Mouse (Mus musculus): ENCODE measurements around the gene Ppp1r3a.
"Not testable (repeated sequence)": the region's sequence is repeated elsewhere in the genome, so short reads cannot be mapped to it uniquely, and the experiment has no call there.

Ppp1r3a gene

DNA sequence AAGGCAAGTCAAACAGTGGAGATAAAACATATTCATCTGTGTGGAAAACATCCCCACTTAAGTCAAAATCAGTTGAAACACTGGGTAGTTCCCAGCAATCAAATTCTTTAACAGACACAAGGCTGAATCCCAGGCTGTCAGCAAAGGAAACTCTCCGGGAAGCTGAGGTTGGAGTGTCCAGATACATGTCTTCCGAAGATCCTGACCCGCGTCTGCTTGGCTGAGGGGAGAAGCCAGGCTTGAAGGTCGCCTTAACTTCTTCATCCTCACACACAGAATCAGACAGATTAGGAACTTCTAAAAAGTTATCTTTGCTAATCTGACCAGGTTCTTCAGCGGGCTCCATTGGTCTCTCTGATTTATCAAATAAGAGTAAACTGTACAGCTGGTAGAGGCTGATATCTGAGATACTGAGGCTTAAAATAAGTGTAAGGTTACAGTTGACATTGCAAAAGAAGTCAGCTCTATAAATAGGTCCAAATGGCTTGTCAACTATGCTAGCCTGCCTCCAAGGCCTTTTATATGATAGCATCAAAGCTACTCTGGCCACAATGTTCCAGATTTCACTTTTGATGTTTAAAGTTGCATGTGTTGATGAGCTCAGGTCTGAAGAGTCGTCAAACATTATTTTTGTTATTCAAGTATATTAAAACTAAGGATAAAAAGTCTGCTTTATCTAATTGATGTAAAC is at the start of gene Ppp1r3a:
Ppp1r3a (minus strand) TSS at position 374 of the 691 bp plus-strand sequence.
- no peak for DNase-seq (ENCODE audit: low spot score)

DNA sequence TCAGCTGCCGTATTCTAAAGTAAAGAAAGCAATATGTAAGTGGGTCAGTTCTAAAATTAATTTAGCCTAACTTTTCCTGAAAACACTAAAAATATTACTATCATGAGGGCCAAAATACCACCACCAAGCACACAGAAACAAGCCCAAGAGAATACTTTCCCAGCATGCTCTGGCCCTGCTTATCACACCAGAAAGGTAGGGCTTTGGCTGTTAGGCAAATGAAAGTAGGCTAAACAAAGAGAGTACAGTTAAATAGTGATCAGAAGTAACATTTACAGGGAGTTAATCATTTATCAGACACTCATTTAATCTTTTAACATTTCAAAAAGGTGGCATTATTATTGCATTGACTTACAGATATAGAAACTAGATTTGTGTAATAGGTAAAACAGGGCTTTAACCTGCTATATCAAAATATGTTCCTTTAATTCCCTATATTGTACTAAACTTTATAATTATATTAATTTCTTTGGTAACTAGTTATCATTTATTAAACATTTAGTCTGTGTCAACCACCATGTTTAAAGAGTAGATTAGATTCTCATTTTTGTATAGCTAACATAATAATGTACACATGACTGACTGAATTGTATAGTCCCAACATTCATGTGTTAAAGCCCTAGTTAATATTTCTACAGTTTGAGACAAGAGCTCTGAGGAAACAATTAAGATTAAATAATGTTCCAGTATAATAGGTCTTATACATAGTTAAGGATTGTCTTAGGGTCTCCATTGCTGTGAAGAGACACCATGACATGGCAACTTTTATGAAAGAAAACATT is 32.3 kb upstream of the Ppp1r3a start:
- DNase-seq (ENCODE audit: low spot score), result no peak

DNA sequence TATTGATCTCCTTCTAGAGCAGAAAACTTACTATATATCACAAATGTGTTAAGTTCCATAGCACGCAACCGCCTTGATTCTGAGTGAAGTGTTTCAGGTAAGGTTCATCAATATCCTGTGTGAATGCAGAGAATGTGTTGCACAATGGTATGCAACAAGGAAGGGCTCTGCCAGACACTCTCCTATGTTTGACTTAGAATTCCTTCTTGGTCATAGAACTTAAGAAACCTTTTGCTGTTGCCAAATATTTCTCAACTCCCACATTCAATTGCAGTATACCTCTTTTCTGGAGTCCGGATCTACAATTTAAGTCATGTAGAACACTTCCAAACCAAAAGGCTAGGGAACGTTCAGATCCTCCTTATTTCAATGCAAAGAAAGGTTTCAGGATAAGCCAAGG is 22.8 kb upstream of the Ppp1r3a start:
- DNase-seq (ENCODE audit: low spot score), result no peak

DNA sequence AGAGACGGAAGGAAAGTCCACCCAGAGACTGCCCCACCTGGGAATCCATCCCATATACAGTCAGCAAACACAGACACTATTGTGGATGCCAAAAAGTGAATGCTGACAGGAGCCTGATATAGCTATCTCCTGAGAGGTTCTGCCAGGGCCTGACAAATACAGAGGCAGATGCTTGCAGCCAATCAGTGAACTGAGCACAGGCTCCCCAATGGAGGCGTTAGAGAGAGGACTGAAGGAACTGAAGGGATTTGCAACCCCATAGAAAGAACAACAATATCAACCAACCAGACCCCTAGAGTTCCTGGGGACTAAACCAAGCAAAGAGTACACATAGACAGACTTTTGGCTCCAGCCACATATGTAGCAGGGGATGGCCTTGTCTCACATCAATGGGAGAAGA is 16.6 kb upstream of the Ppp1r3a start:
- DNase-seq (ENCODE audit: low spot score), result no peak

DNA sequence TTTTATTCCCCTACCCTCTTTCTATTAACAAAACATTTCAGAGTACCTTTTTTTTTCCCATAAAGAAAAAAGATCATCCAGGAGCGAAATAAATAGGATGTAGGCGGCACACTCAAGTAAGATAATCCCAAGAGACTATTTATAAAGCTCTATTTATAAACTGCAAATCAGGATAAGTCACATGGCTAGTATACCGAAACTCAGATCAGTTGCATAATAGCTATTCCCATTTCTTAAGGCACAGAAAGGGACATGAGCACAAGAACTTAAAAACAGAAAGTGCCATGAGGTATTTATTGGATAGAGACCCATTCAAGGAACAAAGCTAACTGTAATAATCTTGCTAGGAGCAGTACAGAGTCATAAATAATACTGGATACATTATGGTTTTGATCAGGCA is 2.4 kb upstream of the Ppp1r3a start:
- no peak for DNase-seq (ENCODE audit: low spot score)

DNA sequence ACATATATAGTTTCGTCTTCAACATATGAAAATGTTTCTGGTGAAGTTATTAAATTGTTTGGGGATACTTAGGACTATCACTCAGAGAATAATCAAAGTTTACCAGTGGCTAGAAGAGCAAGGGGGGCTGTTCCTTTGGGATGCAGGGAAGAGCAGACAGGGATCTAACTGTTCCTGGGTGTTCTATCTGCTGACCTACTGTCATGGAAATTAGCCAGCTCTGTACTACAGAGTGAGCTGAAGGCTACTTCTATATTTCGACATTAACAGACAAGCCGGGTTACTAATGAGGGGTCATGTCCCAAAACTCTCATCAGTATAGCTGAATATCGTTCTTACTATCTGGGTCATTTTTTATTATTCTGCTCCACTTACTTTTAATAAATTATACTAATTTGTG is 1.6 kb downstream of the Ppp1r3a start:
- DNase-seq (ENCODE audit: low spot score), result no peak

DNA sequence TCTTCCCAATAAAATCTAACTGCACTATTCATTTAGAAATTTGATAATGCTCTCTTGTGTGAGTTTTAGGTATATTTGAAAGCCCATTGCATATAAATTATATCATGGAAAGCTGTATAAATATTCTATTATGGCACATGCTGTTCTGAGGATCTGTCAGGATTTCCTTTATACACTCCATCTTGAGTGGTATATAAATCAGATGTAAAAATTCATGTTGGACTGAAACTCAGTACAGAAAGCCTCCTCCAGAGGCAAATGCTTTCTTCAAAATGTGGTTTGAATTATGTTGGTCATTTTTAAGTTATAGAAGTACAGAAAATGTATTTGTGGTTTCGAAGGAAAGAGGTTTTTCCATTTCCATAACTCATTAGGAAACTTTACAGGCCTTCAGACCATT is 2.9 kb downstream of the Ppp1r3a start:
- no peak for DNase-seq (ENCODE audit: low spot score)

DNA sequence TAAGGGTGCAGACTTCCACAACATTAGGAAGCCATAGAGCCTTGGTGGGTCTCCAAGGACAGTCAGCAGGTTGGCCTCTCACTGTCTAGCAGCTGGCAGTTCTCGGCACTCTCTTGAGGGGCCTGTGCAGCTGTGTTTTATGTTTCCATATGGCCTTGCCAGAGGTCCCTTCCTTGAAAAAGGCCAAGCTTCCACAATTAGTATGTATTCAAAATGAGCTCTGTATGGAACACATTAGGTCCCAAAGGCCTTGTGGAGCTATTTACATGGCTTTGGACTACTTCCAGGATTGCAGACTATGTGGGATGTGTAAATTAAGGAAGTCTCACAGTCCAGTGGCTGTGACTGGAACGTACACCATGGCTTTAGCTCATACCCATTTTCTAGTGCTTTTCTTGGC is 8.1 kb downstream of the Ppp1r3a start:
- no peak for DNase-seq (ENCODE audit: low spot score)

DNA sequence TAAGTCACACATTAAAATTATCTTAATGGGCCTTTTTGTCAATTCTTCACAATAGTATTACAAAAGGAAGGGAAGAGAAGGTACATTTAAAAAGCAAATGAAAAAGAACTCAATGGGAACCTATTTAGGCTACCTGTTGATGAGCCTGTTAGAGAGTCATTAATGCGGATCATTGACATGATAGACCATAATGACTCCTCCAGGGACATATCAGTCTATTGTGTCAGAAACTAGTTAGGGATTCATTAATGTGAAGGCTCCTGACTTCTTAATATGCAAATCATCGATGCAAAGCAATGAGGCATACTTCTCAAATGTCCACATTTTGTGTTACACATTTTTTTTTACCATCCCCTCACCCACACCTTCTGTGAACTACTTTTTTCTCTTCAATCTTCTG is 19.1 kb downstream of the Ppp1r3a start:
- DNase-seq (ENCODE audit: low spot score), result no peak

DNA sequence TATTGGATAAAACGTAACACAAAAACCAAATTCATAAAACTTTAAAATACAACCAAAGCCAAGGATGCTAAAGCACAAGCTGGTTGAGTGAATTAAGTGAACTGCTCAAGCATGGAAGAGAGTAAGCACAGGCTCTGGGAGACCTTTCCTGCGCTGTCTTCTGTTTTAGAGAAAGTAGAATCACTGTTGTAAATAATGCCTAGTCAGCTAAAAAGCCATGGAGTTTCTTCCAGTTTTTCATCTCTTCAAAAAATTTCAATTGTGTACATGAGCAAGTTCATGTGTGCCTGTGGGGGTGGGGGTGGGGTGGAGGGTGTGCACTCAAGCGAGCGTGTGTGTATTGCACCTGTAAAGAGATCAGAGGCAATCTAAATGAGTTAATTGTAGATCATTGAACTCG is 24.1 kb downstream of the Ppp1r3a start:
- DNase-seq (ENCODE audit: low spot score), result no peak

DNA sequence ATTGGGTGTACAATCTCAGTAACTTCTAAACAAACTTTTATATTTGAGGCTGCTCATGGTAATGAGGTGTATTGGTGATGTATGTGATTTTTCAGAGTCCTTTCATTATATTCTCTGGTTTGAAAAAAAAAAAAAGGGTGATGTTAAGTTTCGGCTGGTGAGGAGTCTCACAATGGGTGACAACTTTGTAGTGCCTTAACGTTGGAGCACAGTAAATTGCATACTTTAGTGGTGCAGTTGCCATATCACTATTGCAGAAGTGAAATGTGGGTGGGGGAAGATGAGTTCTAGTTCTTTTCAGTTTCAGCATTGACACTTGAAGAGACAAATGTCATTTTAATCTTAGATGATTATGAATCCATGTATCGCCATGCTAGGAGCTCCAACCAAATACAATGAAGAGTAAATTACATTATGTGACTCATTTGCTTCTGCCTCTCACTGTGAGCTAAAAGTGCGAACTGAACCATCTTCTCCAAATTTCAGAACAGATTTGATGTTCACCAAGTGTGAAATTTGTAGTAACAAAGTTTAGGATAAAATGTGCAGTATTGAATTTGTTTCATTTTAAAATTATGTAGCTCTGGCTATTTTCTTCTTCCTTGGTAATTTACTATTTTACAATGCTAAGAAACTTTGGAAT is 34.2 kb downstream of the Ppp1r3a start:
- no peak for DNase-seq (ENCODE audit: low spot score)

DNA sequence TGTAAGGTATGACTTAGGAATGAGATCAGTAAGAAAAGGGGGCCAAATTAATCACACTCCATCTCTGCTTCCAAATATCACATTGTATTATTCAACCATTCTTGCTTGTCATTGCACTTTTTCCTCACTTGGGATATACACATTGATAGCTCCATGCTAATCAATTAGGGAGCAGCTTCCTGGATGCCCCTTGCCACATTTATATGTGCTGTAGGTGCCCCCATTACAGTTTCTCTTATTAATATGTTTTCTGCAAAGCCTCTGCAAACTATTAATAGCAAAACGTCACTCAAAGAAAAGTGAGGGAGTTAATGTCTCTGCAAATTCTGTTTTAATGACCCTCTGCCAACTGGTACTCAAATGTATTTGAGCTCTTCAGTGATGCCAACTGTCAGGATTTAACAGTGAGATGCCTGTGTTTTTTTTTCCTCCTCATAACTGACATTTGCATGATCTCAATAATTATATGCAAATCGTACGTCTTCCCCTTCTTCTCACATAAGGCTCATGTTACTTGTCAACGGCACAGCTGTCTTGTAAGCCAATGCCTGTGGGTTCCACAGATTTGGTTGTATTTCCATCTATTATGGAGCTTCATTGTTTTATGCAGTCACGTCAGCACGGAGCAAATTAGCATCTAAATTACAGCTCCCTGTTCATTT is 34.8 kb downstream of the Ppp1r3a start:
- DNase-seq (ENCODE audit: low spot score), result no peak

DNA sequence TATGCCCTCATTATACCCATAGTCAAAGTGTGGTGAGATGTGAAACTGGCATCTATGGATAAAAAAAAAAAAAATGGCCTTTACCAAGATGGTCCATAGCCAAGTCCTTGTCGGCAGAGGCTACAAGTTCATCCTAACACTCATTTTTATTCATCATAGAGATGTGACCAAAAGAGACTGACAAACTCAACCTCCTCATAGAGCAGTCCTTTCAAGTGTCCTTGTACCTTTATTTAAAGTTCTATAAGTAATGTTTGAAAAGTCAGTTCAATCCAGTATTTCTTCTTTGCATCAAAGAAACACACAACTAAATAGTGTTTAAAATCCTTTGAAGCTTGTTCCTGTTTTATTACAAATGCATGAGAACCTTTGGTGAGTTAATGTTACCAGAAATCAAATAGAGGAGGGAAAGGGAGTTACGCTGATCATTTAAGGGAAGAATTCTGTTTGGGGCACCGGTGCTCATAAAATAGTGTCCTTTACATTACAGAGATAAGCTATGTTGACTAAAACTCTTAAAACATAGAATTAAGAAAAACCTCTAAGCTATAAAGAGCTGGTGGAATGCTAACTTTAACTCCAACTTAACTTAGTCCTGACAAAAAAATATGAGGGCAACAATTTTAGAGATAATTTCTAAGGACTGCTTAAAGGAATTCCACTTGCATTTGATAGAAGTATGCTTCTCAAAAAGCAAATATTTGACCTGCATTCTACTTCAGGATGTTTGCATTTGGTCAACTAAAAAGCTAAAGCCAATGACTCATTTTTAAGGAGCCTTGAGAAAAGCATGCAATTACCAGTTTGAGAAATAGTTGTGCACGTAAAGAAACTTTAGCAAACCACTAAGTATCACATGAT is 39.7 kb downstream of the Ppp1r3a start:
- no peak for DNase-seq (ENCODE audit: low spot score)

DNA sequence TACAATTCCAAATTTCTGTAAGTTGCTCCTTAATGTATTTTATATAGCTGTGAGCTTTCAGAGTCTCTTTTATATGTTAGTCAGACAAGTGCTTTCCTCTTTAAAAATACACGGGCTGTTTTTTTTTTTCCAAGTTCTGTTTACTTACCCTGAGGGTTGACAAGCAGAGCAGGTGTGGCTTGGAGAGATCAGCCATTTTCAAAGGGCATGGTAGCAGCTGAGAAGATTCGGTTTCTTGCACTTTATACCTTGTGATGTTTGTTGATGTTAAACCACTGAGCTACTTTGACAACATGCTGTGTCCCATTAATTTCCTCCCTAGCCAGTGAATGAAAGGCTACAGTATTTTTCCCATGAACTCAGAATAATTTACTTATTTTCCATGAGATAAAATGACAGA is 42.9 kb downstream of the Ppp1r3a start:
- DNase-seq (ENCODE audit: low spot score), result no peak

DNA sequence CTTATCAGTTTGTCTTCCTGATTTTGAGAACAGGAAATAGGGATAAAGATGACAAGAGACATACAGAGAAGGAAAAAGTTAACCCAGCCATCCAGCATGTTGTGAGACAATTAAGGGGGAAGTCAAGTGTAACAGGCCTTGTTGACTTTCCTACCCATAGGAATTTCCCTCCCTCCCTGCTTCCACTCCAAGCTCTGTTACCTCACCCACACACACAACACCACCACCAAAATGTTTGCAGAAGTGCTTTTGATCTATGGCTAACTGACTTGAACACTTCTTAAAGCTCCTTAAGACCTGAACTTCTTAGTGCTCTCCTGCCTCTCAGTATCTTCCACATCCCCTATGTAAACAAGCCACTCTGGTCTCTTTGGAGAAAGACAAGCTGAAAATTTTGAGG is 55.0 kb downstream of the Ppp1r3a start:
- DNase-seq (ENCODE audit: low spot score), result no peak

DNA sequence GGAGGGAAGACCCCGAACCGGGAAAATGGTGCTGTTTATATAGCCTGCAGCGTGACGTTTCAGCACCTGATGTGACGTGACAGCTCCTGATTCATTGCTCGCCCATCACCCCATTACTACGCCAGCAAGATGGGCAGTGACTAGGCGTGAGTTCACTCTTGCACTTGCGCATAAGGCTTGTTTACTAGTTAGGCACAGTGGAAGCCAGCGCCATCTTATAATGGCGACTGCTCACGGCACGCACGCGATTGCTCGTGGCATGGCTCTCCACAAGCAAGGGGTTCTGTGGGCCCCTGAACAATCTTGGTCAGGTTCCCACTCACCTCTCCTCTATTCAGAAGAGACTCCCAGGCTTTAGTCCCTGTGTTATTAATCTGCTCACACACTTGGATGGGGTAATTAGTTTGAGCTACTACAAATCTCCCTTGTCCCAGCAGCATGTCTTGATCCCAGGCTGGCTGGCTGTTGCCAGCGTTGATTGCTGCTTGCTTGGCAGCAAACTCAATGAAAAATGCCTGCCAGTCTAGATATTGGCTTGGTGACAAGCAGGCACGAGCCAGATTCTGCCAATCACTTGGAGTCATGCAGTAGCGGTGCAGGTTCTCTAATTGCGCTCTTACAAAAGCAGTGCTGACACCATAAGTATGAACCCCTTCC is 75.7 kb downstream of the Ppp1r3a start:
- DNase-seq (ENCODE audit: low spot score), result not testable (repeated sequence)

DNA sequence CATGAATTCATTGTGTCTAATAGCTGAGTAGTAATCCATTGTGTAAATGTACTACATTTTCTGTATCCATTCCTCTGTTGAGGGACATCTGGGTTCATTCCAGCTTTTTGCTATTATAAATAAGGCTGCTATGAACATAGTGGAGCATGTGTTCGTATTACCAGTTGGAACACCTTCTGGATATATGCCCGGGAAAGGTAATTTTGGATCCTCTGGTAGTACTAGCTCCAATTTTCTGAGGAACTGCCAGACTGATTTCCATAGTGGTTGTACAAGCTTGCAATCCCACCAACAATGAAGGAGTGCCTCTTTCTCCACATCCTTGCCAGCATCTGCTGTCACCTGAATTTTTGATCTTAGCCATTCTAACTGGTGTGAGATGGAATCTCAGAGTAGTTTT is 86.1 kb downstream of the Ppp1r3a start:
- not testable (repeated sequence) for DNase-seq (ENCODE audit: low spot score)

DNA sequence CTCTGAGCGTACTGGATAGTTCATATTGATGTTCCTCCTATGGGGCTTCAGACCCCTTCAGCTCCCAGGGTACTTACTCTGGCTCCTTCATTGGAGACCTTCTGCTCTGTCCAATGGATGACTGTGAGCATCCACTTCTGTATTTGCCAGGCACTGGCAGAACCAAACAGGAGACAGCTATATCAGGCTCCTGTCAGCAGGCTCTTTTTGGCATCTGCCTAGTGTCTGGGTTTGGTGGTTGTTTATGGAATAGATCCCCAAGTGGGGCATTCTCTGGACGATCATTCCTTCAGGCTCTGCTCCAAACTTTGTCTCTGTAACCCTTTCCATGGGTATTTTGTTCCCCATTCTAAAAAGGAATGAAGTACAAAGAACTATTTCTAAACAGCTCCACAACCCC is 87.4 kb downstream of the Ppp1r3a start:
- DNase-seq (ENCODE audit: low spot score), result not testable (repeated sequence)
